Mouse (Mus musculus) MEL (cell line): Measurements from ENCODE around the gene Actl11. TPM values are rescaled to one million over a fixed set of nuclear protein-coding genes. Genes with fewer than 3 reads are reported as not detected.

Source experiments
- DNase-seq: peaks from one replicate; pipeline ENCODE4 v3.0.0; 2011; ENCODE audit warnings: low read depth, low spot score
- H3K27ac ChIP-seq: 2 replicates; pipeline ENCODE4 v1.5.1; 2012; ENCODE audit warnings: low read depth, mild to moderate bottlenecking, control low read depth, low read length, moderate library complexity; ENCODE audit not compliant: control insufficient read depth
- H3K27me3 ChIP-seq, 2 experiments: fragments of 150-350 bp in 1 of 2; sonication (generic) in 1 of 2; 2 replicates each; pipeline ENCODE4 v1.6.1; 2012; ENCODE audit warnings: low read length in 2 of 2, mild to moderate bottlenecking in 2 of 2, improper control_type of control experiment in 1 of 2, moderate library complexity in 1 of 2; ENCODE audit not compliant: insufficient read depth in 2 of 2, control insufficient read depth in 1 of 2
- H3K36me3 ChIP-seq, 2 experiments: 2 replicates each; pipeline ENCODE4 v1.6.1; 2012 to 2014; ENCODE audit warnings: low read length in 2 of 2, improper control_type of control experiment in 1 of 2, inconsistent platforms in 1 of 2, mild to moderate bottlenecking in 1 of 2; ENCODE audit not compliant: insufficient read depth in 2 of 2, control insufficient read depth in 1 of 2
- H3K4me1 ChIP-seq, 2 experiments: fragments of 150-350 bp in 1 of 2; sonication (generic) in 1 of 2; 2 replicates each; pipeline ENCODE4 v1.6.1; 2012; ENCODE audit warnings: low read length in 2 of 2, improper control_type of control experiment in 1 of 2, mild to moderate bottlenecking in 1 of 2; ENCODE audit not compliant: insufficient read depth in 2 of 2, control insufficient read depth in 1 of 2
- H3K4me3 ChIP-seq, 2 experiments: fragments of 150-350 bp in 1 of 2; sonication (generic) in 1 of 2; 2 replicates each; pipeline ENCODE4 v1.5.1; 2012; ENCODE audit warnings: low read depth in 2 of 2, low read length in 2 of 2, mild to moderate bottlenecking in 2 of 2, moderate library complexity in 2 of 2, control low read depth in 1 of 2, improper control_type of control experiment in 1 of 2; ENCODE audit not compliant: control insufficient read depth in 1 of 2, insufficient read depth in 1 of 2
- H3K79me2 ChIP-seq: 2 replicates; pipeline ENCODE4 v1.6.1; 2012; ENCODE audit warnings: mild to moderate bottlenecking, low read length, moderate library complexity; ENCODE audit not compliant: control insufficient read depth, poor library complexity, insufficient read depth
- H3K9ac ChIP-seq: 2 replicates; pipeline ENCODE4 v1.6.1; 2012; ENCODE audit warnings: low read depth, mild to moderate bottlenecking, control low read depth, low read length, moderate library complexity; ENCODE audit not compliant: control insufficient read depth, poor library complexity, severe bottlenecking
- H3K9me3 ChIP-seq: fragments of 150-350 bp; sonication (generic); replicated peaks from 2 replicates; pipeline ENCODE4 v1.6.1; 2012; ENCODE audit warnings: mild to moderate bottlenecking, low read length, improper control_type of control experiment, moderate library complexity; ENCODE audit not compliant: insufficient read depth
- CHD1 ChIP-seq: IDR thresholded peaks from 2 replicates; pipeline ENCODE4 v1.6.1; 2012; ENCODE audit warnings: low read depth, mild to moderate bottlenecking, inconsistent platforms, low read length, improper control_type of control experiment
- CTCF ChIP-seq, 3 experiments: IDR thresholded peaks in 2 of 3; conservative IDR thresholded peaks in 1 of 3; 2 replicates each; pipeline ENCODE4 v1.5.1; 2011 to 2012; ENCODE audit warnings: low read length in 3 of 3, low read depth in 2 of 3, mild to moderate bottlenecking in 2 of 3, improper control_type of control experiment in 1 of 3, inconsistent platforms in 1 of 3, mixed read lengths in 1 of 3, moderate library complexity in 1 of 3; ENCODE audit not compliant: control insufficient read depth in 1 of 3, insufficient read depth in 1 of 3, poor library complexity in 1 of 3, severe bottlenecking in 1 of 3
- E2F4 ChIP-seq: IDR thresholded peaks from 2 replicates; pipeline ENCODE4 v1.6.1; 2011; ENCODE audit warnings: low read depth, low read length, improper control_type of control experiment, borderline replicate concordance
- EP300 ChIP-seq, 2 experiments: IDR thresholded peaks; 2 replicates each; pipeline ENCODE4 v1.6.1; 2011; ENCODE audit warnings: improper control_type of control experiment in 2 of 2, low read length in 2 of 2, low read depth in 1 of 2, mild to moderate bottlenecking in 1 of 2
- GATA1 ChIP-seq: IDR thresholded peaks from 2 replicates; pipeline ENCODE4 v1.6.1; 2011; ENCODE audit warnings: low read depth, low read length, improper control_type of control experiment
- HCFC1 ChIP-seq: IDR thresholded peaks from 2 replicates; pipeline ENCODE4 v1.6.1; 2012; ENCODE audit warnings: low read depth, mild to moderate bottlenecking, inconsistent platforms, low read length, improper control_type of control experiment, moderate library complexity
- KAT2A ChIP-seq: conservative IDR thresholded peaks from 2 replicates; pipeline ENCODE4 v1.6.1; 2012; ENCODE audit warnings: low read depth, low read length, improper control_type of control experiment, inconsistent platforms
- MEF2A ChIP-seq: IDR thresholded peaks from 2 replicates; pipeline ENCODE4 v1.6.1; 2014; ENCODE audit warnings: low read depth, mild to moderate bottlenecking, inconsistent platforms, low read length, improper control_type of control experiment; ENCODE audit not compliant: poor library complexity, insufficient replicate concordance, severe bottlenecking; ENCODE audit errors: extremely low read depth
- MYB ChIP-seq: IDR thresholded peaks from 2 replicates; pipeline ENCODE4 v1.6.1; 2011; ENCODE audit warnings: mild to moderate bottlenecking, low read depth, low read length, improper control_type of control experiment
- NELFE ChIP-seq: IDR thresholded peaks from 2 replicates; pipeline ENCODE4 v1.6.1; 2011; ENCODE audit warnings: low read depth, low read length, improper control_type of control experiment
- POLR2A ChIP-seq, 2 experiments: IDR thresholded peaks; 2 replicates each; pipeline ENCODE4 v1.6.1; 2011 to 2012; ENCODE audit warnings: low read length in 2 of 2, mild to moderate bottlenecking in 2 of 2, control low read depth in 1 of 2, improper control_type of control experiment in 1 of 2, low read depth in 1 of 2, moderate library complexity in 1 of 2; ENCODE audit not compliant: control insufficient read depth in 1 of 2, insufficient read depth in 1 of 2, poor library complexity in 1 of 2
- POLR2AphosphoS2 ChIP-seq: IDR thresholded peaks from 2 replicates; pipeline ENCODE4 v1.6.1; 2011; ENCODE audit warnings: low read length, improper control_type of control experiment
- RAD21 ChIP-seq: IDR thresholded peaks from 2 replicates; pipeline ENCODE4 v1.6.1; 2011; ENCODE audit warnings: mild to moderate bottlenecking, low read depth, low read length, improper control_type of control experiment
- RCOR1 ChIP-seq: IDR thresholded peaks from 2 replicates; pipeline ENCODE4 v1.6.1; 2012; ENCODE audit warnings: low read depth, mild to moderate bottlenecking, inconsistent platforms, low read length, improper control_type of control experiment
- SIN3A ChIP-seq: IDR thresholded peaks from 2 replicates; pipeline ENCODE4 v1.6.1; 2012; ENCODE audit warnings: low read length, improper control_type of control experiment, inconsistent platforms
- SMC3 ChIP-seq: IDR thresholded peaks from 2 replicates; pipeline ENCODE4 v1.6.1; 2011; ENCODE audit warnings: low read depth, low read length, improper control_type of control experiment
- TBP ChIP-seq: IDR thresholded peaks from 2 replicates; pipeline ENCODE4 v1.8.0; 2011; ENCODE audit warnings: low read depth, low read length, improper control_type of control experiment
- UBTF ChIP-seq: IDR thresholded peaks from 2 replicates; pipeline ENCODE4 v1.6.1; 2012; ENCODE audit warnings: low read depth, mild to moderate bottlenecking, inconsistent platforms, low read length, improper control_type of control experiment, moderate library complexity, borderline replicate concordance; ENCODE audit not compliant: insufficient read depth
- ZNF384 ChIP-seq: IDR thresholded peaks from 2 replicates; pipeline ENCODE4 v1.6.1; 2012; ENCODE audit warnings: low read depth, mild to moderate bottlenecking, inconsistent platforms, low read length, improper control_type of control experiment
- polyA plus RNA-seq, 2 experiments: library from polyadenylated mRNA; stranded (reverse) in 1 of 2; unstranded in 1 of 2; fragments of >175 nt in 1 of 2; fragments of >200 nt in 1 of 2; gene quantifications; 2 replicates each; pipeline versions ENCODE4 v1.2.1 to v1.2.4; 2012; ENCODE audit warnings: low replicate concordance in 2 of 2, low read depth in 1 of 2; ENCODE audit not compliant: insufficient read length in 2 of 2, insufficient read depth in 1 of 2, missing spikeins in 1 of 2
- total RNA-seq: library from RNA; depleted of rRNA; stranded (reverse); fragments of 300-350 nt; gene quantifications from 2 replicates; pipeline ENCODE4 v1.2.3, GENCODE M21; 2012

Actl11 gene
- total and polyA plus RNA-seq, 3 experiments: not detected

GRCm38 (mm10) chr9:107960928-107961327 lies 32.7 kb downstream of the Actl11 start:
- DNase-seq: no peak
- H3K27ac ChIP-seq: no peak overlapping the region
- no peak overlapping the region for H3K9ac ChIP-seq
- no peaks in the 10 kb centered on the region for H3K9me3 ChIP-seq
- peaks cover 0 to 17% of the 10 kb centered on the region in 2 experiments; a peak in 2 of 4 replicates for H3K36me3 ChIP-seq
- TF ChIP-seq TBP: no peak
- peak; percentile 10 for TF ChIP-seq RAD21
- peak; percentile 57 for TF ChIP-seq SMC3
- TF ChIP-seq POLR2AphosphoS2: no peak
- peak; percentile 24 to 52 (median 30); a peak in 5 of 6 replicates for TF ChIP-seq CTCF (IDR thresholded peaks at IDR 0.05 in 2 of 3, conservative IDR thresholded peaks at IDR 0.05 in 1 of 3; ENCODE audit: control insufficient read depth in 1 of 3, insufficient read depth in 1 of 3, low read depth in 2 of 3, low read length in 3 of 3, poor library complexity in 1 of 3, severe bottlenecking in 1 of 3)
- H3K27me3 ChIP-seq: no peaks in the 10 kb centered on the region
- H3K79me2 ChIP-seq: no peaks in the 10 kb centered on the region
- no peaks in the 10 kb centered on the region for H3K4me1 ChIP-seq
- no peak overlapping the region for H3K4me3 ChIP-seq

GRCm38 (mm10) chr9:107961351-107961762 lies 33.1 kb downstream of the Actl11 start:
- DNase-seq: no peak
- Histone ChIP-seq H3K27ac (no peak overlapping the region), H3K27me3 (no peaks in the 10 kb centered on the region), H3K79me2 (no peaks in the 10 kb centered on the region), H3K4me1 (no peaks in the 10 kb centered on the region), H3K36me3 (peaks cover 0 to 14% of the 10 kb centered on the region in 2 experiments; a peak in 2 of 4 replicates), H3K4me3 (no peak overlapping the region), H3K9ac (no peak overlapping the region)
- no peak for TF ChIP-seq CHD1
- TF ChIP-seq KAT2A: no peak
- TF ChIP-seq ZNF384: no peak
- no peak for TF ChIP-seq EP300 (IDR thresholded peaks at IDR 0.05; ENCODE audit: low read depth in 1 of 2, low read length in 2 of 2)
- no peak for TF ChIP-seq MEF2A
- TF ChIP-seq GATA1: no peak
- no peak for TF ChIP-seq RCOR1
- TF ChIP-seq, all 39 proteins: peak for 0
- H3K9me3 ChIP-seq: no peaks in the 10 kb centered on the region

- Histone ChIP-seq H3K27ac (no peak overlapping the region), H3K9me3 (no peaks in the 10 kb centered on the region), H3K36me3 (peaks cover 0 to 16% of the 10 kb centered on the region in 2 experiments; a peak in 2 of 4 replicates), H3K4me3 (no peak overlapping the region), H3K4me1 (no peaks in the 10 kb centered on the region), H3K79me2 (no peaks in the 10 kb centered on the region), H3K9ac (no peak overlapping the region), H3K27me3 (no peaks in the 10 kb centered on the region)
- DNase-seq: no peak
- TF ChIP-seq POLR2A (IDR thresholded peaks at IDR 0.05; ENCODE audit: control insufficient read depth in 1 of 2, insufficient read depth in 1 of 2, low read depth in 1 of 2, low read length in 2 of 2, poor library complexity in 1 of 2) (no peak), SIN3A (no peak), RCOR1 (no peak), E2F4 (no peak), TBP (no peak), SMC3 (peak; percentile 33), HCFC1 (no peak), UBTF (no peak), GATA1 (no peak), RAD21 (peak; percentile 22), NELFE (no peak), CHD1 (no peak), MYB (no peak), CTCF (IDR thresholded peaks at IDR 0.05 in 2 of 3, conservative IDR thresholded peaks at IDR 0.05 in 1 of 3; ENCODE audit: control insufficient read depth in 1 of 3, insufficient read depth in 1 of 3, low read depth in 2 of 3, low read length in 3 of 3, poor library complexity in 1 of 3, severe bottlenecking in 1 of 3) (peak in 2 of 3 experiments; percentile 39; a peak in 3 of 6 replicates)
Measured at GRCm38 (mm10) chr9:107961881-107962280, 33.6 kb downstream of the Actl11 start.
